Mouse (Mus musculus): ENCODE measurements around the gene Zdhhc14. TPM values are rescaled to one million over a fixed set of nuclear protein-coding genes. Genes with fewer than 3 reads are reported as not detected.
A peak's percentile ranks its signal among the peaks of the same experiment; 100 is the strongest.

The Zdhhc14 gene
- total and polyA plus RNA-seq, 3 experiments: 0.34 to 1.3 (median 0.35) TPM

DNA sequence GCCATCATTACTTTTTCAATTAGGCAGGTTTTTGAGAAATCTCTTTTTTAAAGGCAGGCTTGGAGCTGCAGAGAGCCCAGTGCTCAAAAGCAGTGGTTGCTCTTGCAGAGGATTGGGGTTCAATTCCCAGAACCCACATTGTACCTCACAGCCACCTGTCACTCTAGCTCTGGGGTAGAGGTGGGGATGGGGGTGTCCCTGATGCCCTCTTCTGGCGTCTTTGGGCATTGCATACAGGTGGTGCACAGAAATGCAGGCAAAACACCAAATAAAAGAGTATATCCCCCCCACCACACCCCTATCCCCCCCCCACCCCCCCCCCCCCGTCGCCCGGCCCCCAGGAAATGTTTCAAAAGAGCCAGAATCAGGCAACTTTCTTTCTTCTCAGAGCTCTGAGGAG lies 43.0 kb downstream of the Zdhhc14 start:
- H3K79me2 ChIP-seq (replicated peaks; ENCODE audit: control insufficient read depth, extremely low read depth, insufficient read depth, poor library complexity, severe bottlenecking): no peaks in the 10 kb centered on the region
- H3K9me3 ChIP-seq (replicated peaks; ENCODE audit: low read length): no peaks in the 10 kb centered on the region
- H3K27ac ChIP-seq (ENCODE audit: insufficient read depth, low read depth): no peak overlapping the region
- peak; percentile 22 for DNase-seq (ENCODE audit: extremely low read depth)
- no peaks in the 10 kb centered on the region for H3K36me3 ChIP-seq (replicated peaks in 1 of 2; ENCODE audit: control insufficient read depth in 1 of 2, insufficient read depth in 1 of 2, low read length in 1 of 2)
- TF ChIP-seq CTCF (conservative IDR thresholded peaks at IDR 0.05 in 1 of 2, IDR thresholded peaks at IDR 0.05 in 1 of 2; ENCODE audit: low read depth in 2 of 2, low read length in 2 of 2): peak in 1 of 2 experiments; percentile 60; a peak in 3 of 4 replicates
- TF ChIP-seq MAZ (IDR thresholded peaks at IDR 0.05; ENCODE audit: low read depth, low read length): no peak
- peak; percentile 45 for TF ChIP-seq RAD21 (IDR thresholded peaks at IDR 0.05; ENCODE audit: low read depth, low read length)
- no peak for TF ChIP-seq ZMIZ1 (IDR thresholded peaks at IDR 0.05; ENCODE audit: low read depth, low read length)
- peak; percentile 70 for TF ChIP-seq SMC3 (IDR thresholded peaks at IDR 0.05; ENCODE audit: low read depth, low read length)
- TF ChIP-seq USF2 (conservative IDR thresholded peaks at IDR 0.05; ENCODE audit: low read depth, low read length): no peak
- TF ChIP-seq MYC (IDR thresholded peaks at IDR 0.05; ENCODE audit: low read depth, low read length): no peak
- dilution Hi-C loops (cut with MboI; ENCODE audit: extremely low pct_ligation_motif_present, extremely low pct_unique_long_range_greater_than_20kb, low sequenced_read_pairs): no loop called here
- H3K4me1 ChIP-seq (ENCODE audit: control insufficient read depth in 1 of 2, insufficient read depth in 2 of 2): no peaks in the 10 kb centered on the region
- in situ Hi-C loops (cut with MboI; ENCODE audit: low pct_ligation_motif_present, low pct_unique_long_range_greater_than_20kb, low sequenced_read_pairs): no loop called here
- no peaks in the 10 kb centered on the region for H3K27me3 ChIP-seq (replicated peaks)
- H3K9ac ChIP-seq (ENCODE audit: insufficient read depth, low read depth): no peak overlapping the region
- H3K4me2 ChIP-seq (ENCODE audit: insufficient read depth, low read depth, poor library complexity, severe bottlenecking): no peak overlapping the region
- no peak overlapping the region for H3K4me3 ChIP-seq (replicated peaks in 1 of 3; ENCODE audit: low read depth in 2 of 3, low read length in 2 of 3, poor library complexity in 1 of 3)

DNA sequence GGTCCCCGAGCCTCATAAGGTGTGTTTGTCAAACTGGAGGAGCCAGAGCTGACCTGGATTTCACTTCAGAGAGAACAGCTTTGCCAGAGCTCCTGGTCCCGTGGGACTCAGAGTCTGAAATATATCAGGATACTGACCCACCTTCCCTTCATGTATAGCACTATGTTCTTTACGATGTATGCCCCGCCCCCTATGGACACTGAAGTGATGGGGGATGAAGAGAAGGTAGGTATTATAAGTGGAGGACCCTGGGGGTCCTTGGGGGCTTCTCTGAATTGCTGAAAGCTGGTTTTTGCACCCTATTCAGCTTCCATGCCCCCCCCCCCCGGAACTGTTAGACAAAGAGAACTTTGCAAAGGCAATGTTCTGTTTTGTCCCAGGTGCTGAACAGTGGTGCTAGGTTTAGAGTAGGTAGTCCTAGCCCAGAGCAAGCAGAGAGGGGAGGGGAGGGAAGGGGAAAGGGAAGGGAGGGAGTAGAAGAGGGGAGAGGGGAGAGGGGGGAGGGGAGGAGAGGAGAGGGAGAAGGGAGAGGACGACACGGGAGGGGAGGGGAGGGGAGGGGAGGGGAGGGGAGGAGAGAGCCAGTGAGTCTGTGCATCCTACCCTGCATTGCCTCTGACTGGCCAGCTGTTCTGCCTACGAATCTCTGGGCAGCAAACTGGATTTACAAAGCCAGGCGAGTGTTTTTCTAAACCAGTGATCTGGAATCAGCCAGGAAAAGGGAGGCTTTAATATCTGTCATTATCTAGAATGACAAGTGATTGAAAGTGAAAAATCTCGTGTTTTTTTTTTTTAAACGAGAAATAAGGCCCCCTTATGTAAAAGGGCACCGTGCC lies 44.1 kb downstream of the Zdhhc14 start:
- TF ChIP-seq JUN (IDR thresholded peaks at IDR 0.05; ENCODE audit: insufficient read depth, low read depth, low read length) (no peak), MAX (IDR thresholded peaks at IDR 0.05; ENCODE audit: low read length) (no peak), ZMIZ1 (IDR thresholded peaks at IDR 0.05; ENCODE audit: low read depth, low read length) (no peak), EP300 (IDR thresholded peaks at IDR 0.05; ENCODE audit: low read length) (no peak), KAT2A (IDR thresholded peaks at IDR 0.05; ENCODE audit: insufficient replicate concordance, low read length) (no peak), RAD21 (IDR thresholded peaks at IDR 0.05; ENCODE audit: low read depth, low read length) (no peak), UBTF (IDR thresholded peaks at IDR 0.05; ENCODE audit: low read depth, low read length) (no peak), ZNF384 (IDR thresholded peaks at IDR 0.05; ENCODE audit: low read depth, low read length) (no peak), ZKSCAN1 (IDR thresholded peaks at IDR 0.05; ENCODE audit: borderline replicate concordance, low read depth, low read length) (no peak), TBP (conservative IDR thresholded peaks at IDR 0.05; ENCODE audit: low read depth, low read length) (no peak), MXI1 (IDR thresholded peaks at IDR 0.05; ENCODE audit: low read depth, low read length) (no peak), BHLHE40 (IDR thresholded peaks at IDR 0.05; ENCODE audit: low read depth, low read length) (no peak), POLR2A (IDR thresholded peaks at IDR 0.05; ENCODE audit: low read depth, low read length) (no peak), USF1 (IDR thresholded peaks at IDR 0.05; ENCODE audit: low read depth, low read length) (no peak), POLR2AphosphoS2 (IDR thresholded peaks at IDR 0.05; ENCODE audit: low read depth, low read length) (no peak), PAX5 (IDR thresholded peaks at IDR 0.05; ENCODE audit: low read length) (no peak), SIN3A (IDR thresholded peaks at IDR 0.05; ENCODE audit: low read length) (no peak)
- H3K9me3 ChIP-seq (replicated peaks; ENCODE audit: low read length): no peaks in the 10 kb centered on the region
- H3K4me2 ChIP-seq (ENCODE audit: insufficient read depth, low read depth, poor library complexity, severe bottlenecking): no peak overlapping the region
- DNase-seq (ENCODE audit: extremely low read depth): no peak
- in situ Hi-C loops (cut with MboI; ENCODE audit: low pct_ligation_motif_present, low pct_unique_long_range_greater_than_20kb, low sequenced_read_pairs): no loop called here
- H3K4me3 ChIP-seq (replicated peaks in 1 of 3; ENCODE audit: low read depth in 2 of 3, low read length in 2 of 3, poor library complexity in 1 of 3): no peak overlapping the region
- H3K36me3 ChIP-seq (replicated peaks in 1 of 2; ENCODE audit: control insufficient read depth in 1 of 2, insufficient read depth in 1 of 2, low read length in 1 of 2): no peaks in the 10 kb centered on the region
- no peaks in the 10 kb centered on the region for H3K79me2 ChIP-seq (replicated peaks; ENCODE audit: control insufficient read depth, extremely low read depth, insufficient read depth, poor library complexity, severe bottlenecking)
- dilution Hi-C loops (cut with MboI; ENCODE audit: extremely low pct_ligation_motif_present, extremely low pct_unique_long_range_greater_than_20kb, low sequenced_read_pairs): no loop called here
- H3K4me1 ChIP-seq (ENCODE audit: control insufficient read depth in 1 of 2, insufficient read depth in 2 of 2): peaks cover 0 to 5% of the 10 kb centered on the region in 2 experiments; a peak in 1 of 4 replicates
- no peak overlapping the region for H3K27ac ChIP-seq (ENCODE audit: insufficient read depth, low read depth)
- H3K9ac ChIP-seq (ENCODE audit: insufficient read depth, low read depth): no peak overlapping the region
- no peaks in the 10 kb centered on the region for H3K27me3 ChIP-seq (replicated peaks)

All from CH12.LX (cell line).